Mouse (Mus musculus): ENCODE data around the gene Cdr2. TPM values are rescaled to one million over a fixed set of nuclear protein-coding genes. Genes with fewer than 3 reads are reported as not detected.
"Not testable (repeated sequence)": the region's sequence is repeated elsewhere in the genome, so short reads cannot be mapped to it uniquely, and the experiment has no call there.

The Cdr2 gene
- 11.4 and 13.6 TPM in 2 replicates for polyA plus RNA-seq (2015; fragmentation: Nextera tagmentation; extraction: Ambion mirVana)

GRCm38 (mm10) chr7:120982200-120982841 lies at the start of gene Cdr2, which contains the start of gene Mfsd13b:
Gene Cdr2 (minus strand): TSS chr7:120982312.
Gene Mfsd13b (plus strand): TSS chr7:120982509.
- peak within 1 kb of the TSS; percentile 84 for H3K27ac ChIP-seq (replicated peaks)
- H3K4me1 ChIP-seq, result peaks cover 36% of the 10 kb centered on the region
- ATAC-seq (ENCODE audit: extremely low read depth, insufficient number of reproducible peaks, low FRiP score, low TSS enrichment), result peak; percentile 92
- no peaks in the 10 kb centered on the region for H3K9me3 ChIP-seq
- H3K27me3 ChIP-seq (replicated peaks), result no peaks in the 10 kb centered on the region
- under 1% methylated on average over 46 of the region's 46 CpGs for whole genome bisulfite sequencing
- H3K4me2 ChIP-seq, result peak within 1 kb of the TSS; percentile 76
- H3K36me3 ChIP-seq, result no peaks in the 10 kb centered on the region
- peak within 1 kb of the TSS; percentile 92 for H3K4me3 ChIP-seq
- H3K9ac ChIP-seq, result peak within 1 kb of the TSS; percentile 95

- ATAC-seq (ENCODE audit: extremely low read depth, insufficient number of reproducible peaks, low FRiP score, low TSS enrichment); H3K4me3 ChIP-seq; H3K27ac ChIP-seq (replicated peaks); H3K9me3 ChIP-seq; H3K36me3 ChIP-seq; H3K4me1 ChIP-seq; H3K9ac ChIP-seq; H3K4me2 ChIP-seq: not testable (repeated sequence)
- peaks cover 48% of the 10 kb centered on the region for H3K27me3 ChIP-seq (replicated peaks)
Observed at GRCm38 (mm10) chr7:121029947-121030346, 47.8 kb upstream of the Cdr2 start.

DNA sequence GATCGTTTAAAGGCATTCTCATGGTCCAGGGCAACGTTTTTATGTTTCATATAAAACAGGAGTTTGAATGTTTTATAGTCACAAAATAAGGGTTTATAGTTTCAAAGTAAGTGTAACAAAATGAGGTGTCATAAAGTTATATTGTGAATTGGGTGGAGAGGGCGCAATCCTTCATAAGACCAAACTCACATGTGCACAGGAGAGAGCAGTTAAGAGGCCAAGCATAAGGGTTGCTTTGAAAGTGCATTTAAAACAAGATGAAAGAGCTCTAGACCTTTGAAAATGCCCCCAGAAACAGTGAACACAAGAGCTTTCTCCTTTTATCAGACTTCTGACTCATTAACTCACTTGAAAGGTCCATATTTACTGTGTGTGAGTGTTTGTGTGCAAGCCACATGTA lies 44.2 kb upstream of the Cdr2 start:
- no peak overlapping the region for H3K9ac ChIP-seq
- no peak overlapping the region for H3K4me2 ChIP-seq
- H3K27ac ChIP-seq (replicated peaks), result no peak overlapping the region
- 62% methylated on average over 3 of the region's 3 CpGs for WGBS
- H3K27me3 ChIP-seq (replicated peaks), result peaks cover 30% of the 10 kb centered on the region
- H3K4me1 ChIP-seq, result no peaks in the 10 kb centered on the region
- ATAC-seq (ENCODE audit: extremely low read depth, insufficient number of reproducible peaks, low FRiP score, low TSS enrichment), result no peak
- H3K4me3 ChIP-seq, result no peak overlapping the region
- H3K36me3 ChIP-seq, result no peaks in the 10 kb centered on the region
- no peaks in the 10 kb centered on the region for H3K9me3 ChIP-seq

DNA sequence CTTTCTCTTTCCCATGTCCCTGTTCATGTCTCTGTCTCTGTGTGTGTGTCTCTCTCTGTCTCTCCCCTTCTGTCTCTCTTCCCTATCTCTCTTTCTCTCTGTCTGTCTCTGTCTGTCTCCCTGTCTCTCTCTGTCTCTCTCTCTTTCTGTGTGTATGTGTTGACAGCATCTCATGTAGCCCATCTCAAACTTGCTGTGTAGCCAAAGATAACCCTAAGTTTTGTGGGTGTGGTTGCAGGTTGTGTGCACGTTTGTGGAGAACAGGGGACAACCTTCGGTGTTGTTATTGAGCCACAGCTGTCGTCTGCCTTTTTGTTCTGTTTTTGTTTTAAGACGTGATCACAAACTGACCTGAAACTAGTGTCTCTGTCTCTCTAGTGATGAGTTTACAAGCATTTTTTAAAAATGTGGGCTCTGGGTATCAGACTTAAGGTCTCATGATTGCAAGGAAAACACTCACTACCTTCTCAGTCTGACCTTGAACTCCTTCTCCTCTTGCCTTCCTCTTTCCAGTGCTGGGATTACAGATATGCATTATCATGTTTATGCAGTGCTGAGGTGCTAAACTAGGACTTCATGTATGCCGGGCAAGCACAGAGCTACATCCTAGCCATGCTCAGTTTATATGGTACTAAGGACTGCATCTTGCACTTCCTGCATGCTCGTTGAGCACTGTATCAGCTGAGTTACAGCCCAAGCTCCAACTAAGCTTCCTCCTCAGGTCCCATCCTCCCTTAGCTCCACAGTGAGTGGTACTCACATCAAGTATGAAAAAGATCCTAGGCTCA lies 43.3 kb upstream of the Cdr2 start:
- WGBS, result 53% methylated on average over 6 of the region's 6 CpGs
- H3K9me3 ChIP-seq, result no peaks in the 10 kb centered on the region
- H3K36me3 ChIP-seq, result no peaks in the 10 kb centered on the region
- H3K27ac ChIP-seq (replicated peaks), result no peak overlapping the region
- H3K4me1 ChIP-seq, result no peaks in the 10 kb centered on the region
- peaks cover 26% of the 10 kb centered on the region for H3K27me3 ChIP-seq (replicated peaks)
- no peak overlapping the region for H3K4me2 ChIP-seq
- no peak overlapping the region for H3K4me3 ChIP-seq
- ATAC-seq (ENCODE audit: extremely low read depth, insufficient number of reproducible peaks, low FRiP score, low TSS enrichment), result no peak
- no peak overlapping the region for H3K9ac ChIP-seq

DNA sequence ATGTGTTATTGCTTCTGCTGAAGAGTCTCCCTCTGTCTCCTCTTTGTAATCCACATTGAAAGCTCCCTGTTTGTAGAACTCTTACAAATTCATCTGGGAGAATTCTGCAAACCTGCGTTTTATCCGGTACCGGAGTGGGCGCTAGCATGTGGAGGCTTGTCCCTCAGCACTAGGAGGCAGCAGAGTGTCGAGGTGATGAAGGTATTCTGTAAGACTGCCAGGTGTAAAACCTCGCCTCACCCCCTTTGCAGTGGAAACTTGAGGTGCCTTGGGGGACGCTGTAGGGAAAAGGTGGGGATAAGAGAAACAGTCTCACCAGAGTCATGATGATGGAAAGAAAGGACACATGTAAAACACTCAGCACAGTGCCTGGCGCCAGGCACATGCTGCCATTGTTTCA lies 38.2 kb upstream of the Cdr2 start:
- H3K9ac ChIP-seq, result no peak overlapping the region
- no peak overlapping the region for H3K27ac ChIP-seq (replicated peaks)
- no peak overlapping the region for H3K4me2 ChIP-seq
- H3K27me3 ChIP-seq (replicated peaks), result peaks cover 12% of the 10 kb centered on the region; the same call in 1 of the 2 replicates
- WGBS, result 33% methylated on average over 8 of the region's 8 CpGs
- ATAC-seq (ENCODE audit: extremely low read depth, insufficient number of reproducible peaks, low FRiP score, low TSS enrichment), result no peak
- no peaks in the 10 kb centered on the region for H3K4me1 ChIP-seq
- H3K4me3 ChIP-seq, result no peak overlapping the region
- H3K9me3 ChIP-seq, result no peaks in the 10 kb centered on the region
- H3K36me3 ChIP-seq, result no peaks in the 10 kb centered on the region

DNA sequence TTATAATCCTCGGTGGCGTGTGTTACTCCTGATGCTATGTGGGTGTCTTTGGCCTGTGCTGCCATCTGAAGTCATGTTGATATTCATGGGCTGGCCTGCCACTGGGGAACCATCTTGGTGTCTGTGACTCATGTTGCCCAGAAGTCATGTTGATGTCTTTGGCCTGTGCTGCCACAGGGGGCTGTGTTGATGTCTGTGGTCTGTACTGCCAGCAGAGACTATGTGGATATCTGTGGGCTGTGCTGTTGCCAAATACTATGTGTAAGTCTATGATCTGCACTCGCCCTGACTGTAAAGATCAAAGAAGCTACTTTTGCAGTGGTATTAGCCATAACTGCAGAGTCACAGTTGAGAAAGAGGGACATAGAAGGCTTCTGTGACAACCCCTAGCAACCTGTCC lies 36.7 kb upstream of the Cdr2 start:
- 76% methylated on average over 3 of the region's 3 CpGs for WGBS
- H3K9me3 ChIP-seq, result no peaks in the 10 kb centered on the region
- H3K36me3 ChIP-seq, result no peaks in the 10 kb centered on the region
- H3K27ac ChIP-seq (replicated peaks), result no peak overlapping the region
- no peak for ATAC-seq (ENCODE audit: extremely low read depth, insufficient number of reproducible peaks, low FRiP score, low TSS enrichment)
- H3K4me3 ChIP-seq, result no peak overlapping the region
- H3K27me3 ChIP-seq (replicated peaks), result 0 out of 2 replicates have a peak, but pooled peaks cover 10% of the 10 kb centered on the region
- H3K4me2 ChIP-seq, result no peak overlapping the region
- no peaks in the 10 kb centered on the region for H3K4me1 ChIP-seq
- H3K9ac ChIP-seq, result no peak overlapping the region

- no peak overlapping the region for H3K4me2 ChIP-seq
- no peak overlapping the region for H3K27ac ChIP-seq (replicated peaks)
- H3K9me3 ChIP-seq, result no peaks in the 10 kb centered on the region
- ATAC-seq (ENCODE audit: extremely low read depth, insufficient number of reproducible peaks, low FRiP score, low TSS enrichment), result no peak
- H3K4me3 ChIP-seq, result no peak overlapping the region
- no peak overlapping the region for H3K9ac ChIP-seq
- no peaks in the 10 kb centered on the region for H3K36me3 ChIP-seq
- 77% methylated on average over 10 of the region's 10 CpGs for whole genome bisulfite sequencing
- H3K4me1 ChIP-seq, result no peaks in the 10 kb centered on the region
- H3K27me3 ChIP-seq (replicated peaks), result 0 out of 2 replicates have a peak, but pooled peaks cover 12% of the 10 kb centered on the region
Observed at GRCm38 (mm10) chr7:121014486-121014885, 32.4 kb upstream of the Cdr2 start.

- H3K9me3 ChIP-seq, result no peaks in the 10 kb centered on the region
- H3K4me3 ChIP-seq, result no peak overlapping the region
- 71% methylated on average over 10 of the region's 10 CpGs for WGBS
- no peak overlapping the region for H3K27ac ChIP-seq (replicated peaks)
- H3K36me3 ChIP-seq, result no peaks in the 10 kb centered on the region
- H3K27me3 ChIP-seq (replicated peaks), result 0 out of 2 replicates have a peak, but pooled peaks cover 10% of the 10 kb centered on the region
- H3K9ac ChIP-seq, result no peak overlapping the region
- H3K4me2 ChIP-seq, result no peak overlapping the region
- no peaks in the 10 kb centered on the region for H3K4me1 ChIP-seq
- ATAC-seq (ENCODE audit: extremely low read depth, insufficient number of reproducible peaks, low FRiP score, low TSS enrichment), result no peak
Observed at GRCm38 (mm10) chr7:121011794-121012689, 29.9 kb upstream of the Cdr2 start.

DNA sequence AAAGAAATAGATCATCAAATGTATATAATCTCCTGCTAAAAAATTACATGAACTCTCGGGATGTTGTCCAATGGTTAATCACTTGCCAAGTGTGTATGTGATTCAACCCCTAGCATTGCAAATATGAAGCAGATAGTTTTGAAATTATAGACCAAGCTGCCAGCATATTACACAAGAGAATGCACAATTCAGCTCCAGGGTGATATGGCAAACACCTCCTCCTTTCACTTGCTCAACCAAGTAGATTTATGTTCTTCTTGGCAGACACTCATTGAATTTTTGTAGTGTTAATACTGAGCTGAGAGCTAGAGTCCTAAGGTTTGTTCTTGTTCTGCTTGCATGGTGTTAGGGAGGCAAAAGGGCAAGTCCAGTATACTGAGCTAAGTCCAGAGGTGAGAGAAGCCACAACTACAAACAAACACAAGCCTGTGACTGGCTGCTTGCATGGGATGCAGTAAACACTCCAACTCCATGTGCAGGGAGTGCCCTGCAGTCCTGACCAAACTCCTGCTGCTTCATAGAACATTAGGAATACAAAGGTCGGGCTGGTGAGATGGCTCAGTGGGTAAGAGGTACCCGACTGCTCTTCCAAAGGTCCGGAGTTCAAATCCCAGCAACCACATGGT lies 21.8 kb upstream of the Cdr2 start:
- Histone ChIP-seq H3K4me3 (no peak overlapping the region), H3K27ac (replicated peaks) (no peak overlapping the region), H3K9ac (no peak overlapping the region), H3K9me3 (no peaks in the 10 kb centered on the region), H3K4me1 (no peaks in the 10 kb centered on the region), H3K27me3 (replicated peaks) (0 out of 2 replicates have a peak, but pooled peaks cover 5% of the 10 kb centered on the region), H3K4me2 (no peak overlapping the region), H3K36me3 (no peaks in the 10 kb centered on the region)
- ATAC-seq (ENCODE audit: extremely low read depth, insufficient number of reproducible peaks, low FRiP score, low TSS enrichment), result no peak
- 73% methylated on average over 4 of the region's 4 CpGs for whole genome bisulfite sequencing

DNA sequence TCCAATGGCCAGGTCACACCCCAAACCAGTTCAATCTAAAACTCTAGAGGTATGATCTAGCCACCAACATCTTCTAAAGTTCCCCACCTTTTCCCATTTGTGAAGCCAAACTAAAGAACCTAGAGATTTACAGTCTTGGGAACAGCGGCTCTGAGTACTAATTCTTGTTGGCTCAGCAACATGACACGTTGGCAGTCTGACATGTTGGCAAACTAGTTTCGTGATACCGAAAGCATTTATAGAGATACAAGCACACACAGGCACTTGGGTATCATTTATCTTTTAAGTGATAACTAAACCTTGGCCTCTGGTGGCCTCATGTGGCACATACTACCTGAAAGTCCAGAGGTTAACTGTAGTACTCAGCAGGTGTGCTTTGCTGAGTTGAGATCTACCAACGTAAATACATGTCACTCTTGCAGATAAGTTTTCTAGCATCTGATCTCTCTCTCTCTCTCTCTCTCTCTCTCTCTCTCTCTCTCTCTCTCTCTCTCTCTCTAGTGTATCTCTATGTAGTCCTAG lies 20.4 kb upstream of the Cdr2 start:
- no peak overlapping the region for H3K9ac ChIP-seq
- 0 out of 2 replicates have a peak, but pooled peaks cover 5% of the 10 kb centered on the region for H3K27me3 ChIP-seq (replicated peaks)
- H3K4me2 ChIP-seq, result no peak overlapping the region
- ATAC-seq (ENCODE audit: extremely low read depth, insufficient number of reproducible peaks, low FRiP score, low TSS enrichment), result no peak
- no peaks in the 10 kb centered on the region for H3K9me3 ChIP-seq
- no peaks in the 10 kb centered on the region for H3K4me1 ChIP-seq
- H3K4me3 ChIP-seq, result no peak overlapping the region
- no peaks in the 10 kb centered on the region for H3K36me3 ChIP-seq
- no peak overlapping the region for H3K27ac ChIP-seq (replicated peaks)
- 70% methylated on average over 5 of the region's 5 CpGs for WGBS
